Mouse (Mus musculus): ENCODE measurements around the gene Fam136a. TPM values are rescaled to one million over a fixed set of nuclear protein-coding genes. Genes with fewer than 3 reads are reported as not detected.
A peak's percentile ranks its signal among the peaks of the same experiment; 100 is the strongest.
"Not testable (repeated sequence)": the region's sequence is repeated elsewhere in the genome, so short reads cannot be mapped to it uniquely, and the experiment has no call there.

Fam136a gene
- total RNA-seq, 1 experiment = 116 TPM

GRCm38 (mm10) chr6:86371340-86371911 is 6.0 kb downstream of the Fam136a start:
- in situ Hi-C loops (cut with MboI; ENCODE audit: low sequenced_read_pairs in 2 of 2, unreplicated experiment in 2 of 2) = loop anchor here in 1 of 2 experiments (25.0 kb wide), 1 partner anchor 234 kb away; no protein-coding TSS in a partner anchor
- Histone ChIP-seq H3K4me1 (ENCODE audit: control insufficient read depth in 2 of 2, insufficient read depth in 2 of 2, low read length in 2 of 2, poor library complexity in 1 of 2) (peaks cover 0 to 11% of the 10 kb centered on the region in 2 experiments; a peak in 1 of 4 replicates), H3K9me3 (ENCODE audit: control insufficient read depth, insufficient read depth, low read depth, low read length) (no peaks in the 10 kb centered on the region), H3K27ac (ENCODE audit: insufficient read depth, low read depth, low read length, poor library complexity, severe bottlenecking) (peak overlapping the region; percentile 51), H3K36me3 (ENCODE audit: control insufficient read depth, insufficient read depth, low read length, poor library complexity, severe bottlenecking) (peaks cover 16% of the 10 kb centered on the region), H3K9ac (ENCODE audit: insufficient read depth, low read depth, low read length, poor library complexity, severe bottlenecking) (peak overlapping the region; percentile 99), H3K4me3 (ENCODE audit: insufficient read depth in 1 of 2, low read depth in 1 of 2, low read length in 2 of 2, poor library complexity in 1 of 2, severe bottlenecking in 1 of 2) (peak overlapping the region; percentile 83 to 86)
- TF ChIP-seq HCFC1 (IDR thresholded peaks at IDR 0.05; ENCODE audit: borderline replicate concordance, insufficient read depth, low read length) (peak; percentile 74), ZC3H11A (IDR thresholded peaks at IDR 0.05; ENCODE audit: borderline replicate concordance, low read depth, low read length) (no peak), MAFK (IDR thresholded peaks at IDR 0.05; ENCODE audit: insufficient read depth, low read depth, low read length) (no peak), CHD2 (IDR thresholded peaks at IDR 0.05; ENCODE audit: low read depth, low read length) (peak; percentile 97), ZNF384 (IDR thresholded peaks at IDR 0.05; ENCODE audit: low read depth, low read length) (no peak)
- DNase-seq (ENCODE audit: low read depth, low spot score) = peak; percentile 92

DNA sequence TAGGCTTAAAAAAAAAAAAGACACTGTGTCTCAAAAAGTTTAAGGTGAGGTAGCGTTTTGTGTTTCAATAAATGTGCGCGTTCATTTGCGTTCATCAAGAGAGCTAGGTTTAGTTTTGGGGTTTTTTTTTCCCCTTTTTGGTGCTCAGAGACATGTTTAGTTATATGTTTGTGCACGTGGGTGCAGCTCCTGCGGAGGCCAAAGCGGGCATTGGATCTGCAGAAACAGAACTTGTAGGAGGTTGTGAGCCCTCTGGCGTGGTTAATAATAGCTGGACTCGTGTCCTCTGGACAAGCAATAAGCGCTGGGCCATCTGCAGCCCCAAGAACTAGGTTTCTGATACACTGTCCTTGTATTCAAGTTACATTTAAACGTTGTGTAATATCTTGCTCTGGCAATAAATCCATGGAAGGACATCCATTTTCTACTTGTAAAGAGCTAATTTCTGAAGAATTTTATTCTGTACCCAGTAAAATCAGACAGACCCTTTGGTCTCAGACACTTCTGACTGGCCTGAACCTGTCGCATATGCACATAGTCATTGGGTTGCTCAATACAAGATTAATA is 6.6 kb downstream of the Fam136a start:
- Histone ChIP-seq H3K4me3 (ENCODE audit: insufficient read depth in 1 of 2, low read depth in 1 of 2, low read length in 2 of 2, poor library complexity in 1 of 2, severe bottlenecking in 1 of 2) (peak overlapping the region; percentile 83 to 86), H3K36me3 (ENCODE audit: control insufficient read depth, insufficient read depth, low read length, poor library complexity, severe bottlenecking) (peaks cover 19% of the 10 kb centered on the region), H3K9ac (ENCODE audit: insufficient read depth, low read depth, low read length, poor library complexity, severe bottlenecking) (peak overlapping the region; percentile 99), H3K27ac (ENCODE audit: insufficient read depth, low read depth, low read length, poor library complexity, severe bottlenecking) (no peak overlapping the region; the same call in 1 of the 2 replicates), H3K9me3 (ENCODE audit: control insufficient read depth, insufficient read depth, low read depth, low read length) (no peaks in the 10 kb centered on the region), H3K4me1 (ENCODE audit: control insufficient read depth in 2 of 2, insufficient read depth in 2 of 2, low read length in 2 of 2, poor library complexity in 1 of 2) (peaks cover 0 to 9% of the 10 kb centered on the region in 2 experiments; a peak in 1 of 4 replicates)
- DNase-seq (ENCODE audit: low read depth, low spot score) = no peak
- in situ Hi-C loops (cut with MboI; ENCODE audit: low sequenced_read_pairs in 2 of 2, unreplicated experiment in 2 of 2) = loop anchor here in 1 of 2 experiments (25.0 kb wide), 1 partner anchor 235 kb away; no protein-coding TSS in a partner anchor
- no peak for TF ChIP-seq MAFK (IDR thresholded peaks at IDR 0.05; ENCODE audit: insufficient read depth, low read depth, low read length)
- no peak for TF ChIP-seq HCFC1 (IDR thresholded peaks at IDR 0.05; ENCODE audit: borderline replicate concordance, insufficient read depth, low read length)
- TF ChIP-seq ZNF384 (IDR thresholded peaks at IDR 0.05; ENCODE audit: low read depth, low read length) = no peak
- no peak for TF ChIP-seq ZC3H11A (IDR thresholded peaks at IDR 0.05; ENCODE audit: borderline replicate concordance, low read depth, low read length)
- TF ChIP-seq CHD2 (IDR thresholded peaks at IDR 0.05; ENCODE audit: low read depth, low read length) = no peak

- peak overlapping the region in 1 of 2 experiments; percentile 20; a peak in 1 of 4 replicates for H3K4me3 ChIP-seq (ENCODE audit: insufficient read depth in 1 of 2, low read depth in 1 of 2, low read length in 2 of 2, poor library complexity in 1 of 2, severe bottlenecking in 1 of 2)
- no peak for DNase-seq (ENCODE audit: low read depth, low spot score)
- peaks cover 24% of the 10 kb centered on the region for H3K36me3 ChIP-seq (ENCODE audit: control insufficient read depth, insufficient read depth, low read length, poor library complexity, severe bottlenecking)
- peaks cover 0 to 9% of the 10 kb centered on the region in 2 experiments; a peak in 1 of 4 replicates for H3K4me1 ChIP-seq (ENCODE audit: control insufficient read depth in 2 of 2, insufficient read depth in 2 of 2, low read length in 2 of 2, poor library complexity in 1 of 2)
- H3K9ac ChIP-seq (ENCODE audit: insufficient read depth, low read depth, low read length, poor library complexity, severe bottlenecking) = peak overlapping the region; percentile 26; the same call in 1 of the 2 replicates
- no peaks in the 10 kb centered on the region for H3K9me3 ChIP-seq (ENCODE audit: control insufficient read depth, insufficient read depth, low read depth, low read length)
- no peak overlapping the region for H3K27ac ChIP-seq (ENCODE audit: insufficient read depth, low read depth, low read length, poor library complexity, severe bottlenecking)
- no peak for TF ChIP-seq ZC3H11A (IDR thresholded peaks at IDR 0.05; ENCODE audit: borderline replicate concordance, low read depth, low read length)
- TF ChIP-seq CHD2 (IDR thresholded peaks at IDR 0.05; ENCODE audit: low read depth, low read length) = no peak
- TF ChIP-seq ZNF384 (IDR thresholded peaks at IDR 0.05; ENCODE audit: low read depth, low read length) = no peak
- TF ChIP-seq MAFK (IDR thresholded peaks at IDR 0.05; ENCODE audit: insufficient read depth, low read depth, low read length) = no peak
- no peak for TF ChIP-seq HCFC1 (IDR thresholded peaks at IDR 0.05; ENCODE audit: borderline replicate concordance, insufficient read depth, low read length)
- in situ Hi-C loops (cut with MboI; ENCODE audit: low sequenced_read_pairs in 2 of 2, unreplicated experiment in 2 of 2) = loop anchor here in 1 of 2 experiments (25.0 kb wide), 1 partner anchor 236 kb away; no protein-coding TSS in a partner anchor
These were observed 8.1 kb downstream of the Fam136a start for GRCm38 (mm10) chr6:86373556-86373955.

GRCm38 (mm10) chr6:86378341-86378740 is 12.9 kb downstream of the Fam136a start:
- H3K36me3 ChIP-seq (ENCODE audit: control insufficient read depth, insufficient read depth, low read length, poor library complexity, severe bottlenecking) = peaks cover 22% of the 10 kb centered on the region
- in situ Hi-C loops (cut with MboI; ENCODE audit: low sequenced_read_pairs in 2 of 2, unreplicated experiment in 2 of 2) = no loop called here

GRCm38 (mm10) chr6:86380112-86380511 is 14.7 kb downstream of the Fam136a start:
- in situ Hi-C loops (cut with MboI; ENCODE audit: low sequenced_read_pairs in 2 of 2, unreplicated experiment in 2 of 2); H3K9ac ChIP-seq (ENCODE audit: insufficient read depth, low read depth, low read length, poor library complexity, severe bottlenecking): not testable (repeated sequence)

More at GRCm38 (mm10) chr6:86378341-86378740, 12.9 kb downstream of the Fam136a start:
- no peak overlapping the region for H3K9ac ChIP-seq (ENCODE audit: insufficient read depth, low read depth, low read length, poor library complexity, severe bottlenecking)
- no peak overlapping the region for H3K4me3 ChIP-seq (ENCODE audit: insufficient read depth in 1 of 2, low read depth in 1 of 2, low read length in 2 of 2, poor library complexity in 1 of 2, severe bottlenecking in 1 of 2)
- no peaks in the 10 kb centered on the region for H3K9me3 ChIP-seq (ENCODE audit: control insufficient read depth, insufficient read depth, low read depth, low read length)
- peaks cover 0 to 6% of the 10 kb centered on the region in 2 experiments; a peak in 1 of 4 replicates for H3K4me1 ChIP-seq (ENCODE audit: control insufficient read depth in 2 of 2, insufficient read depth in 2 of 2, low read length in 2 of 2, poor library complexity in 1 of 2)
- no peak for DNase-seq (ENCODE audit: low read depth, low spot score)
- no peak overlapping the region for H3K27ac ChIP-seq (ENCODE audit: insufficient read depth, low read depth, low read length, poor library complexity, severe bottlenecking)
- no peak for TF ChIP-seq CHD2 (IDR thresholded peaks at IDR 0.05; ENCODE audit: low read depth, low read length)
- TF ChIP-seq MAFK (IDR thresholded peaks at IDR 0.05; ENCODE audit: insufficient read depth, low read depth, low read length) = no peak
- TF ChIP-seq ZC3H11A (IDR thresholded peaks at IDR 0.05; ENCODE audit: borderline replicate concordance, low read depth, low read length) = no peak
- TF ChIP-seq ZNF384 (IDR thresholded peaks at IDR 0.05; ENCODE audit: low read depth, low read length) = no peak
- no peak for TF ChIP-seq HCFC1 (IDR thresholded peaks at IDR 0.05; ENCODE audit: borderline replicate concordance, insufficient read depth, low read length)

More at GRCm38 (mm10) chr6:86380112-86380511, 14.7 kb downstream of the Fam136a start:
- H3K4me1 ChIP-seq (ENCODE audit: control insufficient read depth in 2 of 2, insufficient read depth in 2 of 2, low read length in 2 of 2, poor library complexity in 1 of 2); H3K4me3 ChIP-seq (ENCODE audit: insufficient read depth in 1 of 2, low read depth in 1 of 2, low read length in 2 of 2, poor library complexity in 1 of 2, severe bottlenecking in 1 of 2); H3K9me3 ChIP-seq (ENCODE audit: control insufficient read depth, insufficient read depth, low read depth, low read length); H3K27ac ChIP-seq (ENCODE audit: insufficient read depth, low read depth, low read length, poor library complexity, severe bottlenecking); DNase-seq (ENCODE audit: low read depth, low spot score): not testable (repeated sequence)
- peaks cover 20% of the 10 kb centered on the region for H3K36me3 ChIP-seq (ENCODE audit: control insufficient read depth, insufficient read depth, low read length, poor library complexity, severe bottlenecking)
